ENCODE assay signal across 8 mouse cellular contexts in genomic region chr12:32819416-32819815, GRCm38 (mm10). TPM values are rescaled to one million over a fixed set of nuclear protein-coding genes. Genes with fewer than 3 reads are reported as not detected.
DNase-seq lines count a peak whose midpoint lies in the region; TF ChIP-seq lines count a peak whose summit lies in the region.

TSS of gene Nampt (plus strand) at chr12:32819545.

- H3K9me3 ChIP-seq in ES-Bruce4 (replicated peaks; ENCODE audit: control insufficient read depth, insufficient read depth, low read length, poor library complexity, severe bottlenecking), result no peaks in the 10 kb centered on the region
- H3K9me3 ChIP-seq in heart, embryonic 10.5 days, result no peaks in the 10 kb centered on the region

- peak within 1 kb of the TSS; percentile 86 for H3K9ac ChIP-seq in ES-Bruce4 (ENCODE audit: low read depth, poor library complexity, severe bottlenecking)

- WGBS in heart, embryonic 10.5 days, result 11% methylated on average over 5 of the region's 5 CpGs
- 3% methylated on average over 5 of the region's 5 CpGs for WGBS in large intestine, adult 2 months

- peak within 1 kb of the TSS; percentile 95 for H3K27ac ChIP-seq in ES-Bruce4 (ENCODE audit: insufficient read depth, low read length)
- H3K27ac ChIP-seq in heart, embryonic 10.5 days, result peak within 1 kb of the TSS; percentile 95

- peak within 1 kb of the TSS; percentile 97 for H3K4me3 ChIP-seq in ES-Bruce4 (ENCODE audit: low read depth, low read length)
- H3K4me3 ChIP-seq in heart, embryonic 10.5 days, result peak within 1 kb of the TSS; percentile 78

- no peak for TF ChIP-seq POLR2A in ES-Bruce4 (IDR thresholded peaks at IDR 0.05; ENCODE audit: insufficient read depth, low read length)

- H3K36me3 ChIP-seq in ES-Bruce4 (ENCODE audit: control insufficient read depth, insufficient read depth, low read length, poor library complexity, severe bottlenecking), result peaks cover 10% of the 10 kb centered on the region; the same call in 1 of the 2 replicates
- peaks cover 6% of the 10 kb centered on the region; the same call in 1 of the 2 replicates for H3K36me3 ChIP-seq in heart, embryonic 10.5 days

- TF ChIP-seq EP300 in ES-Bruce4 (IDR thresholded peaks at IDR 0.05; ENCODE audit: insufficient read depth, low read depth, low read length), result no peak

- DNase-seq in cerebellum, adult 11-12 months, result peak; percentile 57
- DNase-seq in cerebellum, adult 8-10 months, result no peak
- DNase-seq in embryo, embryonic 10.5 days (ENCODE audit: low spot score), result peak; percentile 75
- DNase-seq in heart, embryonic 10.5 days (ENCODE audit: low spot score), result no peak
- no peak for DNase-seq in large intestine, adult 2 months (ENCODE audit: low read depth, low spot score)
- DNase-seq in lung, postnatal 36 days, result peak; percentile 19
- no peak for DNase-seq in Muller cell, postnatal 12 days (ENCODE audit: inconsistent ontology term)

- H3K4me1 ChIP-seq in ES-Bruce4 (ENCODE audit: control insufficient read depth, insufficient read depth, low read length), result no peaks in the 10 kb centered on the region
- H3K4me1 ChIP-seq in heart, embryonic 10.5 days, result 0 out of 2 replicates have a peak, but pooled peaks cover 3% of the 10 kb centered on the region

- no peaks in the 10 kb centered on the region for H3K27me3 ChIP-seq in ES-Bruce4 (ENCODE audit: control insufficient read depth, insufficient read depth, low read length, poor library complexity, severe bottlenecking)
- H3K27me3 ChIP-seq in heart, embryonic 10.5 days (ENCODE audit: insufficient read depth, poor library complexity, severe bottlenecking), result no peaks in the 10 kb centered on the region

- TF ChIP-seq CTCF in ES-Bruce4 (IDR thresholded peaks at IDR 0.05; ENCODE audit: low read depth, low read length), result no peak

RNA-seq across cellular contexts. Expression of gene Nampt, which starts in this region (rescaled TPM):
- 143 and 147 TPM in 2 replicates for polyA plus RNA-seq in ES-Bruce4 (2011; ENCODE audit: insufficient read depth, insufficient read length, low read depth, missing spikeins)
- polyA plus RNA-seq in heart, embryonic 10.5 days (2016; fragmentation: Nextera tagmentation; extraction: Ambion mirVana), result 22.2 and 28.4 TPM in 2 replicates
- 12.3 and 13.1 TPM in 2 replicates for polyA plus RNA-seq in large intestine, adult 2 months (2012; rRNA removed)

Comparison
In these comparisons a context has a peak if more than half of its experiments do, and no peak if none do; other contexts are left out.
1. DNase-seq: peak in cerebellum, adult 11-12 months (single experiment), embryo, embryonic 10.5 days (single experiment) and lung, postnatal 36 days (single experiment); none in cerebellum, adult 8-10 months (single experiment), heart, embryonic 10.5 days (single experiment), large intestine, adult 2 months (single experiment) and Muller cell, postnatal 12 days (single experiment).